Mouse (Mus musculus) intestine, postnatal 0 days (tissue): ENCODE data around the gene Alkbh6. TPM values are rescaled to one million over a fixed set of nuclear protein-coding genes. Genes with fewer than 3 reads are reported as not detected.

Experiments
- ATAC-seq: fragments of 200-750 bp; cut with Nextera tagmentation; 2 replicates; pipeline ENCODE4 v1.8.0; 2017; ENCODE audit warnings: mild to moderate bottlenecking, moderate TSS enrichment, moderate library complexity
- H3K27ac ChIP-seq: fragments of 300-500 bp; sonication (generic); 2 replicates; pipeline ENCODE4 v1.5.1; 2014; ENCODE audit warnings: mild to moderate bottlenecking, low read depth, low read length, moderate library complexity
- H3K27me3 ChIP-seq: fragments of 300-500 bp; sonication (generic); replicated peaks from 2 replicates; pipeline ENCODE4 v1.6.1; 2014; ENCODE audit warnings: low read length, mixed read lengths; ENCODE audit not compliant: control insufficient read depth, insufficient read depth
- H3K36me3 ChIP-seq: fragments of 300-500 bp; sonication (generic); 2 replicates; pipeline ENCODE4 v1.6.1; 2014; ENCODE audit warnings: mild to moderate bottlenecking, moderate library complexity; ENCODE audit not compliant: control insufficient read depth, insufficient read depth
- H3K4me1 ChIP-seq: fragments of 300-500 bp; sonication (generic); replicated peaks from 2 replicates; pipeline ENCODE4 v1.6.1; 2014; ENCODE audit warnings: antibody characterized with exemption, low read length, mixed read lengths; ENCODE audit not compliant: control insufficient read depth, insufficient read depth
- H3K4me2 ChIP-seq: fragments of 300-500 bp; sonication (generic); replicated peaks from 2 replicates; pipeline ENCODE4 v1.6.1; 2014; ENCODE audit warnings: low read depth, mild to moderate bottlenecking, moderate library complexity
- H3K4me3 ChIP-seq: fragments of 300-500 bp; sonication (generic); 2 replicates; pipeline ENCODE4 v1.5.1; 2014; ENCODE audit warnings: low read depth, low read length
- H3K9ac ChIP-seq: fragments of 300-500 bp; sonication (generic); 2 replicates; pipeline ENCODE4 v1.6.1; 2014; ENCODE audit warnings: mild to moderate bottlenecking, low read depth, low read length
- H3K9me3 ChIP-seq: fragments of 300-500 bp; sonication (generic); 2 replicates; pipeline ENCODE4 v1.6.1; 2016; ENCODE audit warnings: mixed run types; ENCODE audit not compliant: control insufficient read depth
- CTCF ChIP-seq: sonication (generic); IDR thresholded peaks from 2 replicates; pipeline ENCODE4 v1.5.1; 2016; ENCODE audit warnings: low read depth, mild to moderate bottlenecking, control low read depth, antibody characterized with exemption, moderate library complexity
- WGBS: fragments of 180-500 bp; shearing (Covaris S2); extraction: QIAGEN DNeasy Blood & Tissue Kit; methylation state at CpG from one replicate; pipeline ENCODE4 v1.1.7; 2014; 5-methylcytosine and 5-hydroxymethylcytosine counted together
- polyA plus RNA-seq: library from polyadenylated mRNA; unstranded; fragments of >200 nt; fragmentation: Nextera tagmentation; extraction: Ambion mirVana; gene quantifications from 2 replicates; pipeline ENCODE4 v1.2.1, GENCODE M21; 2015

Gene Alkbh6
- polyA plus RNA-seq, 1 experiment from 2014 or later, result 58.2 TPM

- Histone ChIP-seq H3K4me2 (peak within 1 kb of the TSS; percentile 59), H3K36me3 (no peaks in the 10 kb centered on the region), H3K9me3 (no peaks in the 10 kb centered on the region), H3K9ac (peak within 1 kb of the TSS; percentile 45), H3K27me3 (no peaks in the 10 kb centered on the region; the same call in 1 of the 2 replicates), H3K4me3 (peak within 1 kb of the TSS; percentile 49), H3K27ac (0 out of 2 replicates have a peak within 1 kb of the TSS, but pooled peaks have one; percentile 21), H3K4me1 (no peaks in the 10 kb centered on the region)
- TF ChIP-seq CTCF, result no peak; the same call in 1 of the 2 replicates
- WGBS, result 7% methylated on average over 34 of the region's 35 CpGs
- 0 out of 2 replicates have a peak, but pooled peaks have one; percentile 21 for ATAC-seq
Measured at GRCm38 (mm10) chr7:30291215-30292131, 17.0 kb upstream of the Alkbh6 start, which contains the start of gene Clip3. TSS of gene Clip3 (plus strand) at chr7:30291728.

- ATAC-seq, result no peak
- 83% methylated on average over 13 of the region's 13 CpGs for WGBS
- no peaks in the 10 kb centered on the region for H3K4me1 ChIP-seq
- no peaks in the 10 kb centered on the region for H3K9me3 ChIP-seq
- H3K36me3 ChIP-seq, result peaks cover 2% of the 10 kb centered on the region; the same call in 1 of the 2 replicates
- H3K4me3 ChIP-seq, result no peak overlapping the region
- no peak overlapping the region for H3K9ac ChIP-seq
- no peak for TF ChIP-seq CTCF
- no peak overlapping the region for H3K27ac ChIP-seq
- H3K4me2 ChIP-seq, result no peak overlapping the region
- no peaks in the 10 kb centered on the region; the same call in 1 of the 2 replicates for H3K27me3 ChIP-seq
Measured at GRCm38 (mm10) chr7:30293795-30294194, 14.7 kb upstream of the Alkbh6 start.

GRCm38 (mm10) chr7:30294296-30294695 lies 14.2 kb upstream of the Alkbh6 start:
- TF ChIP-seq CTCF, result no peak
- no peak overlapping the region for H3K9ac ChIP-seq
- peaks cover 7% of the 10 kb centered on the region; the same call in 1 of the 2 replicates for H3K36me3 ChIP-seq
- no peak for ATAC-seq
- WGBS, result 74% methylated on average over 5 of the region's 5 CpGs
- no peak overlapping the region for H3K4me2 ChIP-seq
- no peak overlapping the region for H3K4me3 ChIP-seq
- no peaks in the 10 kb centered on the region for H3K9me3 ChIP-seq
- no peaks in the 10 kb centered on the region for H3K4me1 ChIP-seq
- no peak overlapping the region for H3K27ac ChIP-seq
- no peaks in the 10 kb centered on the region; the same call in 1 of the 2 replicates for H3K27me3 ChIP-seq

GRCm38 (mm10) chr7:30295103-30295502 lies 13.4 kb upstream of the Alkbh6 start:
- no peaks in the 10 kb centered on the region; the same call in 1 of the 2 replicates for H3K27me3 ChIP-seq
- H3K9ac ChIP-seq, result no peak overlapping the region
- ATAC-seq, result no peak
- H3K4me1 ChIP-seq, result no peaks in the 10 kb centered on the region
- no peak overlapping the region for H3K4me2 ChIP-seq
- no peak overlapping the region for H3K4me3 ChIP-seq
- H3K27ac ChIP-seq, result no peak overlapping the region
- H3K9me3 ChIP-seq, result no peaks in the 10 kb centered on the region
- 47% methylated on average over 10 of the region's 10 CpGs for WGBS
- H3K36me3 ChIP-seq, result peaks cover 12% of the 10 kb centered on the region; the same call in 1 of the 2 replicates
- no peak for TF ChIP-seq CTCF

- WGBS, result 90% methylated on average over 15 of the region's 15 CpGs
- no peak overlapping the region for H3K9ac ChIP-seq
- no peak for ATAC-seq
- peaks cover 12% of the 10 kb centered on the region; the same call in 1 of the 2 replicates for H3K36me3 ChIP-seq
- no peak overlapping the region for H3K27ac ChIP-seq
- TF ChIP-seq CTCF, result no peak
- H3K9me3 ChIP-seq, result no peaks in the 10 kb centered on the region
- H3K4me3 ChIP-seq, result no peak overlapping the region
- no peaks in the 10 kb centered on the region; the same call in 1 of the 2 replicates for H3K27me3 ChIP-seq
- no peak overlapping the region for H3K4me2 ChIP-seq
- H3K4me1 ChIP-seq, result no peaks in the 10 kb centered on the region
Measured at GRCm38 (mm10) chr7:30296816-30297215, 11.7 kb upstream of the Alkbh6 start.

GRCm38 (mm10) chr7:30297266-30297665 lies 11.3 kb upstream of the Alkbh6 start:
- no peak for ATAC-seq
- WGBS, result 83% methylated on average over 16 of the region's 16 CpGs
- H3K9me3 ChIP-seq, result no peaks in the 10 kb centered on the region

More at GRCm38 (mm10) chr7:30297266-30297665, 11.3 kb upstream of the Alkbh6 start:
- Histone ChIP-seq H3K36me3 (peaks cover 12% of the 10 kb centered on the region; the same call in 1 of the 2 replicates), H3K27ac (no peak overlapping the region), H3K9ac (no peak overlapping the region), H3K4me3 (no peak overlapping the region), H3K4me2 (no peak overlapping the region), H3K4me1 (no peaks in the 10 kb centered on the region), H3K27me3 (no peaks in the 10 kb centered on the region)
- TF ChIP-seq CTCF, result no peak
